9 mouse cellular contexts compared by ENCODE assay signal in the genomic region with DNA sequence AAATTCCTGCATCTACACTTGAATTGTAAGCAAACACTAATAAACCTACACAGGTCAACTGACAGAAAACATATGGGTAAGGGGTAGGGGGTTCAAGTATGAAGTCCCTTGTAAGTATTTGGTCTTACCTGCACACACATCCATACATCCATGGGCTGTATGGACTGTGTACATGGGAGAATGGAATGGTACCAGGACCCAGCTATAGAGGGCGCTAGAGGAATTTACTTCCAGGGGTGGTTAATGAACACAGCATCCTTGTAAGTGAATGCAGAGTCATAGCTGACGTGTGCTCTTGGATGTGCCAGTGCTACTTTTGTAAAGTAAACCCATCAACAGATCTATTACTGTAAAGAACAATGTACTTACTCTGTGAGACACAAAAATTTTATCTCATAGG.
A peak's percentile ranks its signal among the peaks of the same experiment; 100 is the strongest.
DNase-seq lines count a peak whose midpoint lies in the region; ATAC-seq and TF ChIP-seq lines count a peak whose summit lies in the region.
"Had no signal": no experiment of that assay in that cellular context is flagged by ENCODE, and none has a peak within 500 bp of the region (broad histone marks: within the 10 kb centered on the region; RNA-seq: fewer than 3 reads in every experiment).

No protein-coding gene starts in this region.

- TF ChIP-seq CTCF in E14TG2a.4 (conservative IDR thresholded peaks at IDR 0.05; ENCODE audit: low read length), result 0 out of 2 replicates have a peak, but pooled peaks have one; percentile 23

- 27% methylated on average over 2 of the region's 2 CpGs for WGBS in kidney, embryonic 15.5 days
- WGBS in midbrain, embryonic 13.5 days, result 11% methylated on average over 2 of the region's 2 CpGs

- no peak for ATAC-seq in kidney, embryonic 15.5 days (replicated peaks; ENCODE audit: low FRiP score)
- ATAC-seq in granulocyte monocyte progenitor cell, adult 5-6 weeks (replicated peaks; ENCODE audit: poor library complexity, severe bottlenecking), result peak; percentile 68; the same call in 1 of the 2 replicates
- peak; percentile 30; the same call in 1 of the 2 replicates for ATAC-seq in midbrain, embryonic 13.5 days

- H3K9me3 ChIP-seq in kidney, embryonic 15.5 days (replicated peaks), result no peaks in the 10 kb centered on the region
- no peaks in the 10 kb centered on the region for H3K9me3 ChIP-seq in E14TG2a.4 (ENCODE audit: low read length)
- H3K9me3 ChIP-seq in midbrain, embryonic 13.5 days, result no peaks in the 10 kb centered on the region
- H3K9me3 ChIP-seq: neural tube, embryonic 13.5 days had no signal

- H3K4me1 ChIP-seq in kidney, embryonic 15.5 days, result no peaks in the 10 kb centered on the region
- H3K4me1 ChIP-seq in E14TG2a.4 (replicated peaks; ENCODE audit: low read depth, low read length), result no peaks in the 10 kb centered on the region
- H3K4me1 ChIP-seq in midbrain, embryonic 13.5 days (replicated peaks), result no peaks in the 10 kb centered on the region
- H3K4me1 ChIP-seq: neural tube, embryonic 13.5 days had no signal

- H3K4me2 ChIP-seq in kidney, embryonic 15.5 days, result no peak overlapping the region
- H3K4me2 ChIP-seq in midbrain, embryonic 13.5 days (replicated peaks), result no peak overlapping the region
- H3K4me2 ChIP-seq: neural tube, embryonic 13.5 days had no signal

- DNase-seq in kidney, adult 18-20 months, result peak; percentile 11
- DNase-seq in ZHBTc4 (ENCODE audit: low read depth, low spot score), result peak; percentile 64
- no peak for DNase-seq in right cerebral cortex, postnatal 4 days
- DNase-seq in gastrocnemius, postnatal 10 days, result no peak

- H3K36me3 ChIP-seq in kidney, embryonic 15.5 days, result no peaks in the 10 kb centered on the region
- no peaks in the 10 kb centered on the region for H3K36me3 ChIP-seq in E14TG2a.4 (ENCODE audit: insufficient read depth, low read length)
- H3K36me3 ChIP-seq in midbrain, embryonic 13.5 days, result no peaks in the 10 kb centered on the region
- H3K36me3 ChIP-seq: neural tube, embryonic 13.5 days had no signal

- no peak overlapping the region for H3K9ac ChIP-seq in kidney, embryonic 15.5 days
- H3K9ac ChIP-seq in midbrain, embryonic 13.5 days (replicated peaks), result no peak overlapping the region
- H3K9ac ChIP-seq: neural tube, embryonic 13.5 days had no signal

- H3K27me3 ChIP-seq in kidney, embryonic 15.5 days, result no peaks in the 10 kb centered on the region
- H3K27me3 ChIP-seq in E14TG2a.4 (ENCODE audit: insufficient read depth, low read length), result no peaks in the 10 kb centered on the region
- no peaks in the 10 kb centered on the region for H3K27me3 ChIP-seq in midbrain, embryonic 13.5 days
- H3K27me3 ChIP-seq: neural tube, embryonic 13.5 days had no signal

- no peak overlapping the region for H3K27ac ChIP-seq in kidney, embryonic 15.5 days
- no peak overlapping the region for H3K27ac ChIP-seq in midbrain, embryonic 13.5 days
- H3K27ac ChIP-seq: neural tube, embryonic 13.5 days had no signal

- H3K4me3 ChIP-seq in kidney, embryonic 15.5 days (replicated peaks), result no peak overlapping the region
- H3K4me3 ChIP-seq in E14TG2a.4 (replicated peaks; ENCODE audit: low read length), result no peak overlapping the region
- H3K4me3 ChIP-seq in midbrain, embryonic 13.5 days (replicated peaks), result no peak overlapping the region
- H3K4me3 ChIP-seq: neural tube, embryonic 13.5 days had no signal

Comparison
In these comparisons a context has a peak if more than half of its experiments do, and no peak if none do; other contexts are left out.
1. DNase-seq: peak in kidney, adult 18-20 months (single experiment) and ZHBTc4 (single experiment); none in right cerebral cortex, postnatal 4 days (single experiment) and gastrocnemius, postnatal 10 days (single experiment).